Mouse (Mus musculus) bone marrow macrophage, adult 2 months (primary cell): ENCODE data around the gene Chtop.

Source experiments
- CTCF ChIP-seq: IDR thresholded peaks from 2 replicates; pipeline ENCODE4 v1.5.1; 2012; ENCODE audit warnings: low read depth, mild to moderate bottlenecking, low read length, moderate library complexity
- POLR2A ChIP-seq: IDR thresholded peaks from 2 replicates; pipeline ENCODE4 v1.6.1; 2012; ENCODE audit warnings: mild to moderate bottlenecking, low read depth, low read length, borderline replicate concordance

DNA sequence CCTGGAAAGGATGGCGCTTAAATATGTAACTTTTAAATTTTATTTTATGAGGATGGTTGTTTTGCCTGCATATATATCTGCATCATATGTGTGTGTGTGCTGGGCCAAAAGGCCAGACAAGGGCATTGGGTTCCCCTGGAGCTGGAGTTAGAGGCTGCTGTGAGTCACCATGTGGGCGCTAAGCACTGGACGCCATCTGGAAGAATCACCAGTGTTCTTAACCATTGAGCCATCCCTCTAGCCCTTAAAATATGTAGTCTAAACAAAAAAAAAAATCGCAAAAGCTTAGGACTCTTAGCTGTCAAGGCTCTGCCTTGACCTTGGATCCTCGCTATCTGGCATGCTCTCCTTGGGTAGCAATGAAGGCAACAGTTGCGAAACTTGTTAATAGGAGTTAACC, 20.7 kb downstream of the Chtop start:
- TF ChIP-seq POLR2A (no peak), CTCF (no peak)
